Mouse (Mus musculus): ENCODE data around the gene Itsn2. TPM values are rescaled to one million over a fixed set of nuclear protein-coding genes. Genes with fewer than 3 reads are reported as not detected.
"Not testable (repeated sequence)": the region's sequence is repeated elsewhere in the genome, so short reads cannot be mapped to it uniquely, and the experiment has no call there.

Itsn2 gene
- polyA plus RNA-seq, 1 experiment from 2014 or later: 26.1 TPM

- no peaks in the 10 kb centered on the region for H3K4me1 ChIP-seq (replicated peaks; ENCODE audit: control insufficient read depth, insufficient read depth, low read length)
- H3K36me3 ChIP-seq (ENCODE audit: control insufficient read depth, insufficient read depth): peaks cover 34% of the 10 kb centered on the region
- no peak for TF ChIP-seq CTCF (IDR thresholded peaks at IDR 0.05; ENCODE audit: low read depth)
- H3K27ac ChIP-seq (ENCODE audit: low read depth, low read length): no peak overlapping the region
- H3K9me3 ChIP-seq (ENCODE audit: control insufficient read depth): no peaks in the 10 kb centered on the region
- ATAC-seq: no peak
- H3K9ac ChIP-seq (ENCODE audit: low read depth, low read length): no peak overlapping the region
- H3K4me2 ChIP-seq (replicated peaks; ENCODE audit: low read depth): no peak overlapping the region
- H3K27me3 ChIP-seq (replicated peaks; ENCODE audit: control insufficient read depth, insufficient read depth, low read length): no peaks in the 10 kb centered on the region
- whole genome bisulfite sequencing: 95% methylated on average over 1 of the region's 1 CpGs
- no peak overlapping the region for H3K4me3 ChIP-seq (ENCODE audit: low read depth, low read length)
These were observed 102.1 kb downstream of the Itsn2 start for GRCm38 (mm10) chr12:4694534-4694933.

- not testable (repeated sequence) for H3K9me3 ChIP-seq (ENCODE audit: control insufficient read depth); ATAC-seq; H3K27ac ChIP-seq (ENCODE audit: low read depth, low read length); H3K9ac ChIP-seq (ENCODE audit: low read depth, low read length); H3K27me3 ChIP-seq (replicated peaks; ENCODE audit: control insufficient read depth, insufficient read depth, low read length); H3K4me2 ChIP-seq (replicated peaks; ENCODE audit: low read depth); H3K4me3 ChIP-seq (ENCODE audit: low read depth, low read length); H3K4me1 ChIP-seq (replicated peaks; ENCODE audit: control insufficient read depth, insufficient read depth, low read length)
- WGBS: 52% methylated on average over 6 of the region's 6 CpGs
- peaks cover 65% of the 10 kb centered on the region for H3K36me3 ChIP-seq (ENCODE audit: control insufficient read depth, insufficient read depth)
These were observed 113.2 kb downstream of the Itsn2 start for GRCm38 (mm10) chr12:4705626-4706025.

- Histone ChIP-seq H3K4me2 (replicated peaks; ENCODE audit: low read depth) (no peak overlapping the region), H3K9me3 (ENCODE audit: control insufficient read depth) (no peaks in the 10 kb centered on the region), H3K27me3 (replicated peaks; ENCODE audit: control insufficient read depth, insufficient read depth, low read length) (no peaks in the 10 kb centered on the region), H3K36me3 (ENCODE audit: control insufficient read depth, insufficient read depth) (peaks cover 59% of the 10 kb centered on the region), H3K27ac (ENCODE audit: low read depth, low read length) (no peak overlapping the region), H3K4me3 (ENCODE audit: low read depth, low read length) (no peak overlapping the region), H3K9ac (ENCODE audit: low read depth, low read length) (no peak overlapping the region), H3K4me1 (replicated peaks; ENCODE audit: control insufficient read depth, insufficient read depth, low read length) (no peaks in the 10 kb centered on the region)
- 93% methylated on average over 5 of the region's 5 CpGs for WGBS
- TF ChIP-seq CTCF (IDR thresholded peaks at IDR 0.05; ENCODE audit: low read depth): no peak
- ATAC-seq: no peak
These were observed 113.7 kb downstream of the Itsn2 start for GRCm38 (mm10) chr12:4706175-4706574.

- no peak for TF ChIP-seq CTCF (IDR thresholded peaks at IDR 0.05; ENCODE audit: low read depth)
These were observed 114.5 kb downstream of the Itsn2 start for GRCm38 (mm10) chr12:4706901-4707300.

GRCm38 (mm10) chr12:4707488-4708017, 115.1 kb downstream of the Itsn2 start:
- TF ChIP-seq CTCF (IDR thresholded peaks at IDR 0.05; ENCODE audit: low read depth): no peak
- 86% methylated on average over 14 of the region's 14 CpGs for WGBS
- H3K27ac ChIP-seq (ENCODE audit: low read depth, low read length): no peak overlapping the region
- H3K27me3 ChIP-seq (replicated peaks; ENCODE audit: control insufficient read depth, insufficient read depth, low read length): no peaks in the 10 kb centered on the region
- no peaks in the 10 kb centered on the region for H3K4me1 ChIP-seq (replicated peaks; ENCODE audit: control insufficient read depth, insufficient read depth, low read length)
- no peaks in the 10 kb centered on the region for H3K9me3 ChIP-seq (ENCODE audit: control insufficient read depth)
- no peak overlapping the region for H3K4me2 ChIP-seq (replicated peaks; ENCODE audit: low read depth)
- no peak overlapping the region for H3K9ac ChIP-seq (ENCODE audit: low read depth, low read length)
- no peak overlapping the region for H3K4me3 ChIP-seq (ENCODE audit: low read depth, low read length)
- H3K36me3 ChIP-seq (ENCODE audit: control insufficient read depth, insufficient read depth): peaks cover 59% of the 10 kb centered on the region
- ATAC-seq: no peak

More at GRCm38 (mm10) chr12:4706901-4707300, 114.5 kb downstream of the Itsn2 start:
- Histone ChIP-seq H3K4me2 (replicated peaks; ENCODE audit: low read depth) (no peak overlapping the region), H3K9ac (ENCODE audit: low read depth, low read length) (no peak overlapping the region), H3K36me3 (ENCODE audit: control insufficient read depth, insufficient read depth) (peaks cover 59% of the 10 kb centered on the region), H3K4me1 (replicated peaks; ENCODE audit: control insufficient read depth, insufficient read depth, low read length) (no peaks in the 10 kb centered on the region), H3K27me3 (replicated peaks; ENCODE audit: control insufficient read depth, insufficient read depth, low read length) (no peaks in the 10 kb centered on the region), H3K27ac (ENCODE audit: low read depth, low read length) (no peak overlapping the region), H3K9me3 (ENCODE audit: control insufficient read depth) (no peaks in the 10 kb centered on the region), H3K4me3 (ENCODE audit: low read depth, low read length) (no peak overlapping the region)
- ATAC-seq: no peak
- whole genome bisulfite sequencing: 85% methylated on average over 10 of the region's 10 CpGs

- no peaks in the 10 kb centered on the region for H3K4me1 ChIP-seq (replicated peaks; ENCODE audit: control insufficient read depth, insufficient read depth, low read length)
- H3K4me2 ChIP-seq (replicated peaks; ENCODE audit: low read depth): no peak overlapping the region
- no peak for TF ChIP-seq CTCF (IDR thresholded peaks at IDR 0.05; ENCODE audit: low read depth)
- H3K9me3 ChIP-seq (ENCODE audit: control insufficient read depth): no peaks in the 10 kb centered on the region
- no peak overlapping the region for H3K27ac ChIP-seq (ENCODE audit: low read depth, low read length)
- no peaks in the 10 kb centered on the region for H3K27me3 ChIP-seq (replicated peaks; ENCODE audit: control insufficient read depth, insufficient read depth, low read length)
- H3K9ac ChIP-seq (ENCODE audit: low read depth, low read length): no peak overlapping the region
- WGBS: 90% methylated on average over 4 of the region's 4 CpGs
- ATAC-seq: no peak
- H3K4me3 ChIP-seq (ENCODE audit: low read depth, low read length): no peak overlapping the region
- H3K36me3 ChIP-seq (ENCODE audit: control insufficient read depth, insufficient read depth): peaks cover 64% of the 10 kb centered on the region
These were observed 115.9 kb downstream of the Itsn2 start for GRCm38 (mm10) chr12:4708296-4708695.

Data from intestine, postnatal 0 days (tissue).